Mouse (Mus musculus) myocyte (in vitro differentiated cells): ENCODE results near the gene Supt6.
"Not testable (repeated sequence)": the region's sequence is repeated elsewhere in the genome, so short reads cannot be mapped to it uniquely, and the experiment has no call there.

Experiments used
- CEBPB ChIP-seq: IDR thresholded peaks from 2 replicates; pipeline ENCODE4 v1.6.1; 2011; ENCODE audit warnings: mild to moderate bottlenecking, moderate library complexity; ENCODE audit not compliant: poor library complexity, insufficient read depth, severe bottlenecking
- E2F4 ChIP-seq: IDR thresholded peaks from one replicate; pipeline ENCODE4 v1.6.1; 2011; ENCODE audit warnings: mild to moderate bottlenecking, control low read depth, moderate library complexity; ENCODE audit not compliant: insufficient read depth
- MAX ChIP-seq: IDR thresholded peaks from one replicate; pipeline ENCODE4 v1.6.1; 2011; ENCODE audit warnings: low read depth, mild to moderate bottlenecking, control low read depth
- MYOG ChIP-seq, 3 experiments: IDR thresholded peaks; one replicate each; pipeline ENCODE4 v1.6.1; 2011; ENCODE audit warnings: control low read depth in 2 of 3, low read depth in 2 of 3, mild to moderate bottlenecking in 2 of 3; ENCODE audit not compliant: insufficient read length in 2 of 3, control insufficient read depth in 1 of 3, insufficient read depth in 1 of 3
- POLR2A ChIP-seq: IDR thresholded peaks from one replicate; pipeline ENCODE4 v1.6.1; 2011; ENCODE audit warnings: low read depth, mild to moderate bottlenecking, control low read depth, moderate library complexity; ENCODE audit not compliant: insufficient read length
- POLR2AphosphoS2 ChIP-seq: IDR thresholded peaks from one replicate; pipeline ENCODE4 v1.6.1; 2011; ENCODE audit warnings: low read depth, control low read depth; ENCODE audit not compliant: insufficient read length
- REST ChIP-seq: IDR thresholded peaks from one replicate; pipeline ENCODE4 v1.6.1; 2011; ENCODE audit warnings: mild to moderate bottlenecking, control low read depth, moderate library complexity; ENCODE audit not compliant: insufficient read depth, insufficient read length
- TCF12 ChIP-seq: IDR thresholded peaks from one replicate; pipeline ENCODE4 v1.6.1; 2011; ENCODE audit warnings: mild to moderate bottlenecking, control low read depth; ENCODE audit not compliant: poor library complexity, insufficient read depth, severe bottlenecking
- TCF3 ChIP-seq: IDR thresholded peaks from one replicate; pipeline ENCODE4 v1.6.1; 2011; ENCODE audit warnings: low read depth, control low read depth; ENCODE audit not compliant: insufficient read length
- USF1 ChIP-seq: IDR thresholded peaks from one replicate; pipeline ENCODE4 v1.6.1; 2011; ENCODE audit warnings: low read depth, mild to moderate bottlenecking, control low read depth, moderate library complexity

DNA sequence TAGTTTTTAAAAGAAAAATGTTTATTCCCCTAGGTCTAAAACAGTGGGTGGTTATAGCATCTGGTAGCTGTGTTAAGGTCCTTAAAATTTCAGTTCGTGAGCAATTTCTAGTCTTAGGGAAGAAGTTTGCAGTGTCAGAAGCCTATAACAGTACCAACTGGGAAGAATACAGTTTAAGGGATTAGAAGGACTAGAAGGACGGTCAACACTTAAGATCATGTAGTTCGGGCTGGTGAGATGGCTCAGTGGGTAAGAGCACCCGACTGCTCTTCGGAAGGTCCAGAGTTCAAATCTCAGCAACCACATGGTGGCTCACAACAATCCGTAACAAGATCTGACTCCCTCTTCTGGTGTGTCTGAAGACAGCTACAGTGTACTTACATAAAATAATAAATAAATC, 61.1 kb downstream of the Supt6 start:
- not testable (repeated sequence) for TF ChIP-seq POLR2A; TCF12; CEBPB; MYOG (IDR thresholded peaks at IDR 0.05; ENCODE audit: control insufficient read depth in 1 of 3, insufficient read depth in 1 of 3, insufficient read length in 2 of 3, low read depth in 2 of 3); POLR2AphosphoS2; USF1; E2F4; MAX; TCF3; REST
